Mouse (Mus musculus): ENCODE data around the gene Asnsd1.

GRCm38 (mm10) chr1:53377731-53378130, 25.2 kb upstream of the Asnsd1 start:
- TF ChIP-seq CTCF (IDR thresholded peaks at IDR 0.05; ENCODE audit: low read depth) = no peak
- TF ChIP-seq EP300 (optimal IDR thresholded peaks at IDR 0.05) = no peak
